Mouse (Mus musculus) brain, embryonic 18.5 days (tissue): ENCODE results near the gene Ankrd23.

ENCODE experiments used
- DNase-seq: peaks from one replicate; pipeline ENCODE4 v3.0.0-alpha.2; 2012; ENCODE audit warnings: low read depth, low spot score

The Ankrd23 gene

DNA sequence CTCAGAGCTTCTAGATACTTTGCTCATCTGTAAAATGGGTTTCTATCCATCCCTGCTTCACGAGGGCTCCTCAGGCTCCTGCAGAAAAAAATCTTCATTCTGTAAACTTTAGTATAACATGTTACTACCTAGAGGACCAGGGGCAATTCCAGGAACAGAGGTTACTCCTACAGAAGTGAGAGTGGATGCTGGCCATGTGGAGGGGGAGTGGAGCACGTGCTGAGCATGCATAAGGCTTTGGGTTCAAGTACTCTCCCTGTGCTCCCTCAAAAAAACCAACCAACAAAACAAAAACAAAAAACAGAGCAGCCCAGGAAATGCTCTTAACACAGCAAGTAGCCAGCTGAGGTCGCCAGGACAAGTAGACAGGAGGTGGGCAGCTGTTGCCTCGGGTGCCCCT, 26.9 kb upstream of the Ankrd23 start:
- DNase-seq, result no peak

DNA sequence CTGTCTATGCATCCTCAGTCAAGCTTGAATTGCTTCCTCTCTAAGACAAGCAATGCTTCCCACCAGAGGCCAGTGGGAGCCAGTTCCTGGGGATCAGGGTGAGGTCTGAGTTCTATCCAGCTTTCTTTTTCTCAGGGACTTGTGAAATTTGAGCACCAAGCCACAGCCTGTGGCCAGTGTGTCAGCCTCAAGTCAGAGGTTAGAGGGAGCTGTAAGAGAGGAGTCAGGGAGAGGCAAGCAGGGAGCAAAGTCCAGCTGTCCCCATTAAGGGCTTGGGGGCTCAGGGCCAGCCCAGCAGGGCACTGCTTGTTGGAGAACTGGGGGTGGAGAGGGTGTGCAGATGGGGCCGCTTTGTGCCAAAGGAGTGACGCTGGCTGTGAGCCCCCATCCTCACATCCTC, 26.5 kb upstream of the Ankrd23 start:
- no peak for DNase-seq

DNA sequence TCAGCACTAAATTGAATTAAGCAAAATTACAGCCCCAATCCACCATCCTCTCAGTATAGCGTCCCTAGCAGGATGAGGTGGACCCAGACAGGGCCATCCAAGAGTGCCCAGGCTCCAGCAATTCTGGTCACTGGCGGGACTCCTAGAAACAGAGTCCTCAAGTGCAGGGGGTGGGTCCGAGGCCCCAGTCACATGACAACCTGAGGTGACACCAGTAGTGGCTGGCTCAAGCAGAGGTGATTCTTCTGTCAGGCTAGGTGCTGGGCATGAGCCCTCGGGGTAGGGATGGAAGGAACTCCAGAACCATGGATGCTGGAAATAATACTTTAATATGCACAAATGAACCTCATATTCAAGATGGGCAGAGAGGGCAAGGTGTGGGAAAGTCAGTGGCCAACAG, 25.7 kb upstream of the Ankrd23 start:
- DNase-seq, result no peak

DNA sequence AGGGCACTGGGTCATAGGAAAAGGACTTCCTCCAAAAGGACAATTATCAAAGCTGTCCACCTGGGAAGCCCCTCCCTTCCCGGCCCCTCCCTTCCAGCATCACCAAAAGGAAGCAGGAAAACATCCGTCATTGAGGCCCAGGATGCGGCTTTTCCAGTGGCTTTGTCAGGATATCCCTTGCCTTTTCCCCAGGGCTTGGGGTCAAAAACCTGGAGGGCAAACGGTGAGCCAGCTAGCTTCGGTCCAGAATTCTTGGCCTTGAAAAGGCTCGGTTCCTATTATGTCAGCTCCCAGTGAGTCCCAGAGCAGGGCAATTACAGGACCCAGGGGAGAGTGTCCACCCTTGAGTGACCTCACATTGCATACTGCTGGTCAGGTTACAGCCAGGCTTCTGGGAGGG, 24.2 kb upstream of the Ankrd23 start:
- no peak for DNase-seq

DNA sequence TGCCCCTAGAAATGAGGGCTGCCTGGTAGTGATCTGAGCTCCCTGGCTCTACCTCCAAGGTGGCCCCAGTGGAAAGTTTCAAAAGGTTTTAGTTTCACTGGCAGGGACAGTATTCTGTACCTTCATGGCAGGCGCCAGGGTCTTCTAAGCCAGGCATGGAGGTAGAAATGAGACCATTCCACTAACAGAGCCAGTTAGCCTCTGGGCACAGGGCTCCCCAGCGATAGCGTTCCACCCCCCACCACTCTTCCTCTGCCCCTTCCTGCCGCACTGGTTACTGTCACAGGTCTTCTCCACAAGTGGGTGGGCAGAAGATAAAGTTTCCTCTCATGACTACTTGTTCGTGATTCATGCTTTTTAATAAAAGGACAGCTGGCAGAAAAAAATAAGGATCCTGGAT, 23.2 kb upstream of the Ankrd23 start:
- no peak for DNase-seq

DNA sequence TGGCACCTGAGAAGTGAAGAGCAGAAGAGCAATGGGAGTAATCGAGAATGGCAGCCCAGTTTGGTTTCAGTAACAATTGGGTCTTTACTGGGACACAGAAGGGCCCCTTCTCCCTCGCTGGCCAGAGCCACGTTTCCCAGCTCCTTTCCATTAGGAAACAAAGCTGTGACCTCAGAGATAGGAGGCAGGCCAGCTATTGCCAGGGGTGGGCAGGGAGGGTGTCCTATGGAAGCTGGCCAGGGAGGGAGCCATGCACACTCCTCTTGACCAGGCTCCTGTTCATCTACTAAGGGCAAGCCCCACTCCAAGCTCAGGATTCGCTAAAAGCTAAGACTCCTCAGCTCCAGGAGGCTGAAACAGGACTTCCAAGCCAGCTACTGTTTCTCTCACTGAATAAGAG, 22.6 kb upstream of the Ankrd23 start:
- no peak for DNase-seq

DNA sequence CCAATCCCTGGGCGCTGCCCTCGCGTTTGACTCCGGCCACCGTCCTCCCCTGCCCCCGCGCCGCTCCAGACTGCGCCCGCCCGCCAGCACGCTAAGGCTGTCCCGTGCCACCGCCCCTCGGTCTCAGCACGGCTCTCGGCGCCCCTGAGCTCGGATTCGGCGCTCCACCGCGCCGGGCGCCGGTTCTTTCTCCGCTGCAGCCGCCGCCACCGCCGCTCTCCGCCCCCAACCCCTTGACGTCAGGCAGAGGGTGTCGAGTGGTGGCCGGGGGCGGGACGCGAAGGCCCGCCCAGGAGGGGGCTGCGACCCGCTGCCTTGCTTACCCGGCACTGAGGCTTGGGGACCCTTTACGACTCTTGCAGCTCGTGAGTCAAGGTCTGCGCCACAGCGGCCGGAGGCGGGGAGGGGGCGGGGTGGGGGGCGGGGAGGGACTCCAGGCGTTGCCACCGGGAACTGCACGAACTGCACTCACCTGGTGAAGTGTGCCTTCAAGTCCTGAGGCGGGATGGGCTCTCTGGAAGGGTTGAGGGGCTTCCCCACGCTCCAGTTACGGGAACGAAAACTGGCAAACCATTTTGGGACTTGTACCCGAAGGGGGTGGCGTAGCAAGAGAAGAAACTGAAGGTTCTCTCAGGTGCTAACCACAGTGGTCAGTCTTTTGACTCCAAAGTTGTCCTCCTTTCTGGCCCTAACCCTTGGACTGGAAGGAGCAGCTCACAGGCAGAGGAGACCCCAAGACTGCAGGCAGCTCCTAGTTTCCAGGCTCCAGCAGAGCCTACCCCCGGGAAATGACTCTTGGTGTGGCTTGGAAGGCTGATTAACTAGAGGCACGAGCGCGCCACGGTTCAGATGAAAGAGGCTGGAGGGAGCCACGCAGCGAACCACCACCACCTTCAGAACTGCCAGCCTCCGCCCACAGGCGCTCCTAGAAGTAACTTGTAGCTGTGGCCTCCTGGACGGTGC, 21.6 kb upstream of the Ankrd23 start, which contains the start of gene Sema4c:
Sema4c (minus strand) TSS at position 319 of the 963 bp plus-strand sequence.
- no peak for DNase-seq

DNA sequence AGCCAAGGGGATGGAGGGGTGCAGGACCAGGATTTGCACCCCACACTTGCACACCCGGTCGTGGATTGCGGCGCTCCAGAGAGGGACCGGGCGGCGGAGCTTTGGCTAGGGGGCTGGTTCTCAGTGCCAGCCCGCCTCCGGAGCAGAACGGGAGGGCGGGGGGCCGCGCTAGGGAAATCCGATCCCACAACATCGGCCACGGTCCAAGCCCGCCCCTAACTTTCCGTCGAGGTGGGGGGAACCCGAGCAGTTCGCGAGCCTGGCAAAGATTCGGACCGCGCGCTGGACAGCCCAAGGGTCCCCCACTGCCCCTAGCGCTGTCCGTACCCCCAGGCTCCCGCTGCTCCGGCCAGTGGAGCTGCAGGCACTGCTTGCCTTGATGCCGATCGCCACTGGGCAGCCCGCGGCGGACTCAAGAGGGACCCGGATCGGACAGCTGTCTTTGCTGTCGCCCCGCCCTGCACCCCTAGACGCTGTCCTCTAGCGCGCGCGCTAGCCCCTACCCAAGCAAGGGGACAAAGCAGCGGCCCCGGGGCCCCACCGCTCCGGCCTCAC, 20.9 kb upstream of the Ankrd23 start:
- no peak for DNase-seq

DNA sequence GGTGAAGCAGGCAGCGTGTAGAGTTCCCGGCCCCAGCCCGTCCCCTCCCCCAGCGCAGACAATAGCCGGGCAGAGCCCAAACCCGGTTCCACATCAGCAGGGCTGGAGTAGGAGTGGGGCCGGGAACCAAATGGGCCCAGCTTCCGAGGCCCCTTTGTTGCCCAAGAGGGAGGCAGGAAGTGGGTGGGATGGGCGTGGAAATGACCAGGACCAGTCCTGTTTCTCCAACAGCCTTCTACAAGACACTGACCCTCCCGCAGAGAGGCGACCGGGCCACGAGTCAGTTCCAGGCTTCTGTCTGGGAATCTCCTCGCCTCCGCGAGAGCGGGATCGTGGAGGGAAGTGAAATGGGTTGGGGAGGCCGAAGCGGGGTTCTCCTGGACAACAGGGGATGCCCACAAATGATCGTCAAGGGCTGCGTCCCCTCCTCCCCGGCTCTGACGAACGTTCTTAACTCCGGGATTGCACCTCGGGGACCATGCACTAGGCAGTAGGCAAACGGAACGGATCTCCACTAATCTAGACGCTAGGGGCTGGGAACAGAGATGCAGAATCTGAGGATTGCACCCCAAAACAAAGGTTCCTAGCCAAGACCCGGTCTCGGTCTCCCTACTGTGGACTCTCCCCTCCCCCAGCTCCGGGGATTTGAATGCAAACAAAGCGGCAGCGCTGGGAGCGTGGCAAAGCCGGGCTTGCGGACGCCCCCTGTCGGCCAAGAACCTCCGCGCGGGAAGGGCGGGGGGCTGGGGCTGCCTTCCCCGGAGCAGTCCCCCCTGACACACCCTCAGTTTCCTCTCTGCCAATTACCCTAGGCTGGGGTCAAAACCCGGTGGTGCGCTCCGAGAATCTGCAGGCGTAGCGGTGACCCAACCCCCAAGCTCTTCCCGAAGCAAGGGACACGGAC, 20.1 kb upstream of the Ankrd23 start:
- peak; percentile 83 for DNase-seq

DNA sequence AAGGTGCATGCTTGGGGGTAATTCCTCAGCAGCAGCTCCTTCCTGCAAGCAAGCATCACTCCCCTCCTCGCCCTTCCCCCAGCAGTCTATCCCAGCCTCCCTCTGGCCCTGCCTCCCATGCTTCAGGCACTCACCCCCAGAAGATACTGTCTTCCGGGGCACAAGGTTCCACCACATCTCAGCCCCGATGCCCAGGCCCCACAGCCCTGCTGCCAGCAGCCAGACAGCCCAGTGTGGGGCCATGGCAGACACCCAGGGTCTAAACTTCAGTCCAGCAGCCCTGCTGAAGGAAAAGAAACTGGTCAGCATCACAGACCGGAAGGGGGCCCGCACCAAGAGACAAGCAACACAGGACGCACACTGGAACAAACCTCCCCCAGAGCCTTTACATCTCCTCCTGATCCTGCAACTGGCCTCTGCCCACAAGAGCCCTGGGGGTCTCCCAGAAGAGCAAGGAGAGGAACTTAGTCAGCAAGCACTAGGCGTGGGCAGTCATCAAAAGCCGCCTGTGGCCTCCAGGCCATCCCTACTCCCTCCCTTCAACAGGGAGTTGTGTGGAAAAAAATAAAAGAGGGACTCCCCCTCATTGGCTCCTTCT, 19.2 kb upstream of the Ankrd23 start:
- DNase-seq, result no peak

DNA sequence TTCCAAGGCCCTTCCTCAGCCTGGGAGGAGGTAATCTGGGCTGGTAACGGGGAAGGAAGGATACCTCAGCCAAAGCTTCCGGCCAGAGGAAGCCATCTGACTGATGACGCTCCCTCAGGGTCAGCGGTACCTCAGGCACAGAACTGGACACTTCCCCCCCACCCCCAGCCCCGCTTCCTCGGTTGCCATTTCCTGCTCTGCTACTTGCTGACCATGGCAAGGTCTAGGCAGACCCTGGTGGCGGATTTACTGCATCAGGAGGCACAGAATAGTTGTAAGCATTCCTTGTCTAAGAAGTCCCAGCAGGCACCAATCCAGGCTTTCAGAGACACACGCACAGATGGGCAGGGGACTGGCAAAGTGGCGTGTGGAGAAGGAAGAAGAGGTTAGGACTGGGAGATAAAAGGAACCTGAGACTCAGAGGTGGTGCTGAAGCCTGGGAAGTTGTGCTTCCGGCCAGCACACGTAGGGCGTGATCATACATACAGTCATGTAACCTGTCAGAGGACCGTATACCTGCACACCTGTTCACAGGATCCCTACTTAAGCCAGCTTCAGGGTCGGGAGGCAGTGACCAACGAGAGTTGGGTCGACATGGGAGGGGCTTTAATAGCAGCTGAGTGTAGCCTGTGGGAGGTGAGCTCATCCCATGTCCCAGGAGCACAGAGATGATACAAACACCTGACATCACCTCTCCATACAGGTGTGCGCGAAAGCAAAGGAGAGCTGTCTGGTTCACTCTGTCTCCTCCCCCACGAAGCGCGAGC, 18.1 kb upstream of the Ankrd23 start:
- DNase-seq, result no peak

DNA sequence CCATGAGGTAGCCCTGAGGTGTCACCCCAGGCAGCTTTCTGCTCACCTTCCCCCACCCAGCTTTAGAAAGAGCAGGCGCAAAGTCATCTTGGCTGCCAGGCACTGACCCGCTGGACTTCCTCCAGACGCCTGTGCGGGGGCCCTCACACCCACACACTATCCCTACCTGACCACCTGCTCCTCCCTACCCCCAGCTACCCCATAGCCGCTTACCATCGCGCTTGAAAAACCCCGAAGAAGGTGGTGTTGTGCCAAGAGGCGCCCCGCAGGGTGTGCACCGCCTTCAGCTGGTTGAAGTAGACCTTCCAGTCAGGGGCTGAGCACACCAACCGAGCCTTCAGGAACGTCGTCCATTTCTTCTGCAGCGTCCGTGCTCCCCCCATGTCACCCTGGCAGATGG, 15.8 kb upstream of the Ankrd23 start:
- no peak for DNase-seq

DNA sequence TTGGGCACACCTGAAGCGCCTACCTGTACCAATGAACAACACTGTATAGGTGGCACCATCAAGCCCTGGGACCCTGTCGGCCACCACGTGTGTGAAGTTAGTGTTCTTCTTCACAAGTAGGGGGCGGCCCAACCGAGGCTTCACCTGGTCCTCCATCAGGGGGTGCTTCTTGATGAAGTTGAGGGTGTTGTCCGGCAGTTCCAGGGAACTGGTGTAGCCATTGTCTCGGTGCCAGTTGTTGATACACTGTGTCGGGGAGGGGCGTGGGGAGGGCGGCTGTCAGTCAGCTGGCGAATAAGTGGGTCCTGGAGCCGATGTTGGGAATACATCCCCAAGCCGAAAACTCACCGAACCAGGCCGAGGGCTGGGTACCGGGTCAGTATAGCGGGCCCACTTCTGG, 15.2 kb upstream of the Ankrd23 start:
- DNase-seq, result no peak

DNA sequence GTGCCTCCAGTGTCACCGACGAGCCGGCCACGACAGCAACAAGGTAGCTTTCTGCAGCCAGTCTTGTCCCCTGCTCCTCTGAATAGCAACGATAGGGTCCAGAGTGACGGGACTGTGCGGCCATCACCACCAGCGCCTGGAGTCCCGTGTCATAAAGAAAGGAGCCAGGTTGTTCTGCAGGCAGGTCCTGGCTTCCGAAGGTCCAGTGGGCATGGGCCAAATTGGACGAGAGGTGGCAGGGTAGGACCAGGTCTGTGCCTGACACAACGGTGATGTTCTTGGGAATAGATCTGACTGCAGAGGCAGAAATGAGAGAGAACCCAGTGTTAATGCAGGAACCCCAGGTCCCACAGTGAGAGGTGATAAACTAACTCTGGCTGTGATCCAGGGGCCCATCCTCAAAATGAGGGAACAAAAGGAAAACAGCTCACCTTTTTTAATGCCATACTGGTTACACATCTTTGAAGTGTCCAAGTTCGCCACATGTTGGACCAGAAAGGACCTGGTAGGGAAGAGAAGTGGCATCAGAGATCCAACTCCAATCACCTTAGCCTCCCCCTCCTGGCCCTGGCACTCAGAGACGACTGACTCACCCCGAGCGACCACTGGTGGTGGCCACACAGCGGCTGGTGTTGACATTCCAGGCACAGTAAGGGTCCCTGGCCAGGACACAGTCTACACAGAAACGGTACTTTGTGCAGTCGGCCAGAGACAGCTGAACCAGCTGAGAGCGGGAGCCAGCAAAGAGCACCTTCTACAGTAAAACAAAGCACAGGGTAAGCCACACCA, 13.6 kb upstream of the Ankrd23 start:
- DNase-seq, result no peak

DNA sequence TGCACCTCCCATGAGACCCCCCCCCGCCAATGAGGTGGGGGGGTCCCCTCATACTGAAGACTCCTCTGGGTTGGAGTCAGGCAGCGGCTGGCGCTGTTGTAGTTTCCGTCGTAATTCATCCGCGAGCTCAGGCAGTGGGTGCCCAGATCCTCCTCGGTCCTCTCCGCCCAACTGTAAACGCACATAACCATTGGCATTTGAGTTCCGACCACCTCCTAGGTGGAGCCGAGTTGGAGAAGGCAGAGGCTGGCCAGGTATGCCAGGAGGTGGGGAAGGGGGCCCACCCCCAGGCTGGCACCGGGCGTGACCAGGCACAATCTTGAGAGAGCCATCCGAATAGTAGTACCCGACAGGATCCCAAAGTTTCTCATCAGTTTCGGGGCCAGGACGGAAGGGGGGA, 12.8 kb upstream of the Ankrd23 start:
- no peak for DNase-seq

DNA sequence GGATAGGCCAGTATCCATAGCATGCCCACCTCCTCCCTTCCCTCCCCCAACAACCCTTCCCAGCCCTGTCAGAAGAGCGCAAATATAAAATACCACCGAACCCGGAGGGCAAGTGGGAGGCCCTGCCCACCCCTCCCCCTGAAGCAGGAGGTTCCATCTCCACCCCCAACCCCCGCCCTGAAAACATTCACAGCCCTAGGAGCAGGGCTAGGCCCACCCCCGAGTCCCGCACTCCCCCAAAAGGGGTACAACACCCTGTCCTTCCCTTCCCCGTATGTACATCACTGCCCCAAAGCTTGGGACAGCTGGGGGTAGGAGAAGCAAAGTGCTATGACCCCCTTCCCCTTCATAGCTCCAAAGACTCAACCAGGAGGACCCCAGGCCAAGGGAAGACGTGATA, 12.1 kb upstream of the Ankrd23 start:
- no peak for DNase-seq

DNA sequence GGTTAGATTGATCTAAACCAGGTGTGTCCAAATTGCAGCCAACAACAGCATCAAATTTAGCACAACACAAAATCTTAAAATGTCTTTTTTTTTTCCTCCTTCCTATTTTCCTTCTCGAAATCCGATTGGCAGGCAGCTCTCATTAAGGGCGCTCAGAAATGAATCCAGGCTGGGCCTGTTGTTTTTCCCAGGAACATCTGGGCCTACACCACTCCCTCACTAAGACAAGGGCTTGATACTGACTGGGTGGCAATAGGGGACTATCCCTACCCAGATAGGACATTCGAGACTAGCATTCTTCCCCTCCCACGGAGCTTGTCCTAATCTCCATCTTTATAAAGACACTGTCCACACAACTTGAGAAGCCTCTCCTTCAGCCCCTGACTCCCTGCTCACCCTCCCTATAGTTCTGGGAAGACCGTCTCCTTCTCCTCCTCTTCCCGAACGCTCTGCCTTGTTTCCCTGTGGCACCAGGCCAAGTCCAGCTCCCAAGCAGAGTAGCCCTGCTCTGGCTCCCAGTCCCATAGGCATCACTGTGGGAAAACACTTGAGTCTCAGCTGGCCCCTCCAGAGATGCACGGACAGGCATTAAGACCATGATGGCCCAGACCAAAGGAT, 11.4 kb upstream of the Ankrd23 start:
- no peak for DNase-seq

DNA sequence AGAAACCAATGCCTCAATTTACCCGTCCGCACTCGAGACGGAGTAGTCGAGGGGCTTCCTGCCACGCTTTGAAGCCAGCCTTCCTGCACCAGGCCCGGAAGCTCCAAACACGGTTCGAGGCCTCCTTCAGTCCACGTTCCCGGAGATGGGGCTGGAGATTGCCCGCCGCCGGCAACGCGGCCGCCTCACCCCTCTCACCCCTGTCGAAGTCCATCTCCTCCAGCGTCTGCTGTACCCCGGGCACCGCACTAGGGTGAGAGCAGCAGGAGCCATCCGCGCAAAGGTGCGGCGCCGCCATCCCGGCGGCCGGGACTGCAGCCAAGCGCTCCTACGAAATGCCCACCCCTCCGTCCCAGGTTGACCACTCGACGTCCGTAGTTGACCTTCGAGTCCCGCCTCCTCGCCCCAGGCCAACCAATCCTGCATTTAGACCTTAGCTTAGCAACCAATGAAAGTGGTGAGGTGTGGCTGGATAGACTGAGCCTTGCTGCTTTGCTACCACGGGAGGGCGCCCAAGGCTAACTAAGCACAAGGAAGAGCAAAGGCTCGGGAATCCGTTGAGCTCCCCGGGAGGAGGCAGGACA, 10.3 kb upstream of the Ankrd23 start, which contains the start of gene Ankrd39:
Ankrd39 (minus strand) TSS at position 558 of the 584 bp plus-strand sequence.
- DNase-seq, result peak; percentile 96
